Mouse (Mus musculus) megakaryocyte, embryonic 14.5 days (primary cell): ENCODE results near the gene Barhl1. TPM values are rescaled to one million over a fixed set of nuclear protein-coding genes. Genes with fewer than 3 reads are reported as not detected.

Source experiments
- H3K27me3 ChIP-seq: replicated peaks from 2 replicates; pipeline ENCODE3; 2012; ENCODE audit warnings: inconsistent platforms
- H3K36me3 ChIP-seq: replicated peaks from 2 replicates; pipeline ENCODE3; 2012; ENCODE audit warnings: low read length, inconsistent platforms, mixed read lengths
- H3K4me1 ChIP-seq: 2 replicates; pipeline ENCODE4 v1.6.1; 2012; ENCODE audit warnings: inconsistent platforms
- H3K4me3 ChIP-seq: replicated peaks from 2 replicates; pipeline ENCODE3; 2012; ENCODE audit warnings: moderate library complexity, mild to moderate bottlenecking, inconsistent platforms
- H3K9me3 ChIP-seq: 2 replicates; pipeline ENCODE4 v1.6.1; 2012; ENCODE audit warnings: inconsistent platforms
- FLI1 ChIP-seq: IDR thresholded peaks from 2 replicates; pipeline ENCODE4 v1.6.1; 2012; ENCODE audit warnings: low read length, inconsistent platforms, mixed read lengths
- GATA1 ChIP-seq: IDR thresholded peaks from 3 replicates; pipeline ENCODE4 v1.6.1; 2012; ENCODE audit warnings: mixed read lengths, low read length, inconsistent platforms, borderline replicate concordance
- polyA plus RNA-seq: library from polyadenylated mRNA; stranded (reverse); fragments of >175 nt; gene quantifications from 2 replicates; pipeline ENCODE4 v1.2.3, GENCODE M21; 2012; ENCODE audit warnings: low replicate concordance; ENCODE audit not compliant: insufficient read depth

Barhl1 gene
- polyA plus RNA-seq: not detected in 2 replicates

DNA sequence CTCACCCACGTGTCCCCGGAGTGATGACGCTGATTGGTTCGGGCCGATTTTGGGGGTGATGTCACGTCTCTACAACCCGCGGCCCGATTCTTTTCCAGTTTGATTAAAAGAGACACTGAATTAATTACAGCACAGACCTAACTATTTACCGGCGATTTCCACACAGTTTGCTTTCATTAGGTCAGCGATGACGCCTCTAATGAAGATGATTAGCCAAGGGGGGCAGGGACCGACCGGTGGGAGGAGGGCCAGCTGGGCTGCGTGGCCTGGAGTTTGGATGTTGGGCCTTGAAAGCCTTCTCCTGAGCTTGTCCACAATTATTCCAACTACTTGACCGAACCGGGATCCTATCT, at the start of gene Barhl1:
Gene Barhl1 (minus strand): TSS at position 156 of the 353 bp plus-strand sequence.
- H3K4me3 ChIP-seq: peak within 1 kb of the TSS; percentile 62
- peaks cover 94% of the 10 kb centered on the region for H3K27me3 ChIP-seq

DNA sequence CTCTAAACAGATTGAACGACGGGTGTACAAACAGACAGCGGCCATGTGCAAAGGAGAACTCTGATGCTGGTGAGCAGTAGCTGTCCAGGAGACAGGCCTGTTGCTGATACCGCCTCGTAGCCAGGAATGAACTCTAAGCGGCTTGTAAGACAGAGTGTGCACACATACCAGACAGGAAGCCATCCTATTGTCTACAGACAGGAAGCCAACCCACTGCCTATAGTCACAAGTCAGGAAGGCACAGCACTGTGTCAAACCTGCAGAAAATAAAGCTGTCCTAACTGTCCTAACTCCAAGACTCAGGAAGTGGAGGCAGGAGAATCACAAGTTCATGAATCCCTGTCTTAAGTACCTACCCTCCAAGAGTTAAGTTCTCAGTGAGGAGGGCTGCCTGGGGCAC, 47.1 kb upstream of the Barhl1 start:
- peaks cover 7% of the 10 kb centered on the region; the same call in 1 of the 2 replicates for H3K4me1 ChIP-seq
- TF ChIP-seq GATA1: no peak
- no peak for TF ChIP-seq FLI1

More for the DNA sequence above, at the start of gene Barhl1:
- H3K9me3 ChIP-seq: 0 out of 2 replicates have a peak, but pooled peaks cover 3% of the 10 kb centered on the region
- no peaks in the 10 kb centered on the region for H3K36me3 ChIP-seq
- H3K4me1 ChIP-seq: peaks cover 39% of the 10 kb centered on the region
- no peak for TF ChIP-seq GATA1
- TF ChIP-seq FLI1: no peak

DNA sequence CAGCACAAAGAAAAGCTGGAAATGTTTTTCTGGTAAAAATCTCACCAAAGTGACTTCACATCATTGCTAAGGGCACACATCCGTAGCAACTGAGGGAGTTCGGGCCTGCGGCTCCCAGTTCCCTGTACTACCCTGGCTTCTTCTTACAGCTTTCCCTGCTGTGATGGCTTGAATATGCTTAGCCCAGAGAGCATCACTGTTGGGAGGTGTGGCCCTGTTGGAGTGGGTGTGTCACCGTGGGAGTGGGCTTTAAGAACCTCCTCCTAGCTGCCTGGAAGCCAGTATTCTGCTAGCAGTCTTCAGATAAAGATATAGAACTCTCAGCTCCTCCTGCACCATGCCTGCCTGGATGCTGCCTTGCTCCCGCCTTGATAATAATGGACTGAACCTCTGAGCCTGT, 45.2 kb upstream of the Barhl1 start:
- no peak for TF ChIP-seq GATA1
- peaks cover 81% of the 10 kb centered on the region for H3K27me3 ChIP-seq
- H3K9me3 ChIP-seq: no peaks in the 10 kb centered on the region
- H3K36me3 ChIP-seq: no peaks in the 10 kb centered on the region
- no peak overlapping the region for H3K4me3 ChIP-seq
- peaks cover 7% of the 10 kb centered on the region; the same call in 1 of the 2 replicates for H3K4me1 ChIP-seq

More for the DNA sequence above, 47.1 kb upstream of the Barhl1 start:
- Histone ChIP-seq H3K4me3 (no peak overlapping the region), H3K27me3 (peaks cover 83% of the 10 kb centered on the region), H3K36me3 (no peaks in the 10 kb centered on the region), H3K9me3 (no peaks in the 10 kb centered on the region)

DNA sequence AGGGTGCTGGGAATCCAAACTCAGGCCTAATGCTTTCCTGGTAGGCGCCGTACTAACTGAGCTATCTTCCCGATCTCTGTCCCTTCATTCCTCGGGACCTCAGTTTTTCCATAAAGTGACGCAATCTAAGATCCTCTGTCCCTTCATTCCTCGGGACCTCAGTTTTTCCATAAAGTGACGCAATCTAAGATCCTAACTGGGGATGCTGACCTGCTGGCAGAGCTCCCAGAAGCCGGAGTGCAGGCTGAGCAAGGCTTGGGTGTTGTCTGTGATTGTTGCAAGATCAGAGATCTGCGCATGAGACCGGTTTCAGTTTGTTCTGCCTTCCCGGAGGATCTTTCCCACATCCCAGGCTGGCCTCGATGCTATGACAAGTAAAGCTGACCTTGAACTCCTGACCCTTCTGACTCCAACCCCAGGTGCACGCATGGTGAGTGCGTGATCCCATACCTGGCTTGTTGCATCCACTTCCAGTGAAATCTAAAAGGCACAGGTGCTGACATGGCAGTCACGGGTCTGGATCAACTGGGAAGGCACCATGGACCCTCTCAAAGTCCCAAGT, 44.6 kb upstream of the Barhl1 start:
- Histone ChIP-seq H3K4me3 (no peak overlapping the region), H3K4me1 (peaks cover 7% of the 10 kb centered on the region; the same call in 1 of the 2 replicates)
- no peak for TF ChIP-seq GATA1
- TF ChIP-seq FLI1: no peak

DNA sequence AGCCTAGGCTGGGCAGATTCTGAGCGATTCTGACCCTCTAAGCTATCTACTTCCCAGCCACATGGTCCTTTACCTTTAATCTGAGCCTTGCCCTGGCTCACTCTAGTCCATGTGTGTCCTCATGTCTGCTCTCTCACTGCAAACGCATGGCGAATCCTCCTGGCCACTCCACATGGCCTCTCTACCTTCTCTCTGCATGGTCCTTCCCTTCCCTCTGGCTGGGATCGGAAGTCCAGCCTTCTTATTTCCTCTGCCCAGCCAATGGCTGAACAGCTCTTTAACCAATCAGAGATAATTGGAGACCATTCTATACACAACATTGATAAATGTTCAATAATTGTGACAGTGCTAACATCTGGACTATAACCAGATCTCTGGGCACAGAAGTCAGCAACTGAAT, 40.4 kb upstream of the Barhl1 start:
- Histone ChIP-seq H3K27me3 (peaks cover 78% of the 10 kb centered on the region), H3K4me1 (no peaks in the 10 kb centered on the region), H3K36me3 (no peaks in the 10 kb centered on the region), H3K9me3 (no peaks in the 10 kb centered on the region), H3K4me3 (no peak overlapping the region)
- TF ChIP-seq FLI1 (no peak), GATA1 (no peak)

More for the DNA sequence above, 44.6 kb upstream of the Barhl1 start:
- no peaks in the 10 kb centered on the region for H3K36me3 ChIP-seq
- no peaks in the 10 kb centered on the region for H3K9me3 ChIP-seq
- peaks cover 81% of the 10 kb centered on the region for H3K27me3 ChIP-seq

DNA sequence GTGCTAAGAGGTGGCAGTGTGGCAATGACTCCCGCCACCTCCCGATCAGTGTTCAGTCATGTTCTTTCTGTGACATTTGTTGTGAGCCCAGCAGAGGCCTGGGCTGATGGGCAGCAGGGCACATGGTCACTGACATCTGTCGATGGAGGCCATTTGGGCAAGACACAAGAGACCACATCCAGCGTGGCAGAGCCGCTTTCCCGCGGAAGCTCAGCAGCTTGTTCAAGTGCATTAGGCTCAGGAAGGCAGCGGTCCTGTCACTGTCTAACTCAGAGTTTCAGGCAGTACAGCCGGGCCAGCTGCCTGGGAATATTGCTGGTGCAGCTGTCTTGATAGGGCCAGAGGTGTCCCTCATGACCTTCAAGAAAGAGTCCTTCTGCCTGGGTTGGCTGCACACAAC, 38.1 kb upstream of the Barhl1 start:
- TF ChIP-seq FLI1 (no peak), GATA1 (no peak)
- no peaks in the 10 kb centered on the region for H3K9me3 ChIP-seq
- peaks cover 78% of the 10 kb centered on the region for H3K27me3 ChIP-seq
- H3K4me3 ChIP-seq: no peak overlapping the region
- H3K4me1 ChIP-seq: no peaks in the 10 kb centered on the region
- no peaks in the 10 kb centered on the region for H3K36me3 ChIP-seq

DNA sequence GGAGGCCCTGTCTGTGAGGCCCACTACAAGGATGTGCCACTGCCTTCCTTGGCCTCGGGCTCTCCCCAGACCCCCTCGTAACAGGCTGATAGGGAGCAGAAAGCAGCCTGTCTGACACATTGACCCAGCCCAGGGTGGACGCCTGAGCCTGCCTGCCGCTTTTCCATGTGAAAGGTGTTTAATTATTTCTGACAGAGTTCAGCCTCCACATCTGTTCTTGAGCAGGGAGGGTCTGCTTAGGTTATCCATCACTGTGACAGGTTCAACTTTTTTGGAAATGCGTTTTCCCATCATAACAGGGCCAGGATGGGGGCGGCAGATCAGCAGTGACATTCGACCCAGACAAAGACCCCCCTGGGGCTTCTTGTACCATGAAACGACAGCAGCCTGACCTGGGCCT, 36.5 kb upstream of the Barhl1 start:
- H3K4me3 ChIP-seq: no peak overlapping the region
- H3K9me3 ChIP-seq: no peaks in the 10 kb centered on the region
- peaks cover 77% of the 10 kb centered on the region for H3K27me3 ChIP-seq
- no peaks in the 10 kb centered on the region for H3K4me1 ChIP-seq
- no peaks in the 10 kb centered on the region for H3K36me3 ChIP-seq
- TF ChIP-seq GATA1: no peak
- no peak for TF ChIP-seq FLI1

DNA sequence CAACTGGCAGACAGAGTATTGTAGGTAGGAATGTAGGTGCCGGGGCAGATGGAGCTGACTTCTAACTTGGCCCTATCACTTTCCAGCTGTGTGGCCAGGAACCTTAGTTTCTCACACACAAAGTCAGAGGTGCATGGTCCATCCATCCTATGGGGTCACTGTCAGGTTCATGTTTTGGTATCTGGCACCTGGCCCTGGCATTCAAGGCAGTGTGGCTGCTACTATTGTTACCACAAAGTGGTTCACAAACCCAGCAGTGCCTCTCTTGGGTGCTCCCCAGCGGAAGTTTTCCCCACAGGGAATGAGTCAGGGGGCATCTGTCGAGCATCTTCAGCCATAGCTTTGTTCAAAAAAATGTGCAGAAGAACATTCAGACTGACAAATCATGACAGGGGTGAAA, 29.8 kb upstream of the Barhl1 start:
- TF ChIP-seq FLI1 (no peak), GATA1 (no peak)

DNA sequence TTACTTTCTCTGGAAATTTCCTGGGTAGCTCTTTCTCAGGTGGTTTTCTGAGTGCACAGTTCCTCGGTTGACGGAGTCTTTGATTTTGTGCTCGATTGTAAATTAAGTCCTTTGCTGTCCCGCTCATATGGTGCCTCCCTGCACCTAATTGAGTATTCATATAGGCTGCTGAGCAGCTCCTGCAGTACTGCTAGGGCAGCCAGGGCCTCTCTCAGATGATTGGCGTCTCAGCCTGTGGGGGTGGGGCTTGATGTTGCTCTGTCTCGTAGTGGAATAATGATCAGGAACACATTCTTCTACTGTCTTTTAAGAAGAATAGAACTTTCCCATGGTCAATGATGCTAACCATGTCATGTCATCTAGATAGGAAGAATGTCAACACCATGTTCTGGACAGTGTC, 28.9 kb upstream of the Barhl1 start:
- Histone ChIP-seq H3K27me3 (peaks cover 72% of the 10 kb centered on the region), H3K4me1 (no peaks in the 10 kb centered on the region), H3K36me3 (no peaks in the 10 kb centered on the region), H3K4me3 (no peak overlapping the region), H3K9me3 (no peaks in the 10 kb centered on the region)
- no peak for TF ChIP-seq GATA1

More for the DNA sequence above, 29.8 kb upstream of the Barhl1 start:
- Histone ChIP-seq H3K9me3 (no peaks in the 10 kb centered on the region), H3K36me3 (no peaks in the 10 kb centered on the region), H3K4me1 (no peaks in the 10 kb centered on the region), H3K27me3 (peaks cover 70% of the 10 kb centered on the region), H3K4me3 (no peak overlapping the region)

DNA sequence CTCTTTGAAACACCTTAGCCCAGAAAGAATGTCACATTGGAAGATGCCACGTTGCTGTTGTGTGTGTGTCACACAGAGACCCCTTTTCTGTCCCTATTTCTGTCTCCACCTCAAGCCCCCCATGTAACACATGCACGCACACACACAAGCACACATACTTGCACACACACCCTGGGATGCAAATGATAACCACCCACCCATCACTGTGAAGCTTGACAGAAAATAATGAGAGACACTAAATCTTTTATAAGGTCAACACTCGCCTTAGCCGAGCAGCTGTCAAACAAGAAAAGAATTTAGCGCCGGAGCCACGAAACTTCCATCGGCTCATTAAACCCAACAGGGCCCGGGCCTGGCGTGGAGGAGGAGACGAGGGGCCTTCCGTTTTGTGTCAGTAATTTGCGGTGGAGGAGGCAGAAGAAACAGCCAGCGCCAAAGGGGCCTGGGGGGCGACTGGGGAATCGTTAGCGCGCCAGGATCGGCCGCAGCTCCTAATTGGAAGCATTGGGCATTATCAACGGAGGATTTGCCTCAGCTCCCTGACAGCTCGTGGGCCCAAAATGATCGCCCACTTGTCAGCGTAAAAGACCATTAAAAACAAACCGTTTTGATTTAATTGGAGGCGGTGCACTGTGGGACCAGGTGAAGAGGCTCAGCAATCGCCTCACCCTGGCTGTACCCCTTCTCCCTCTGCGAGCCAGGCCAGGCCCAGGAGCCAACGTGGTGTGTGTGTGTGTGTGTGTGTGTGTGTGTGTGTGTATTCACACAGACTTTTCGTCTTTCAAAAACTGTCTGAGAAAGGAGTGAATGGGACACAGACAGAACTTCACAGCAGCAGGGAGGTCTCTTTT, 27.4 kb upstream of the Barhl1 start:
- Histone ChIP-seq H3K4me3 (no peak overlapping the region), H3K9me3 (no peaks in the 10 kb centered on the region), H3K27me3 (peaks cover 78% of the 10 kb centered on the region), H3K36me3 (no peaks in the 10 kb centered on the region), H3K4me1 (peaks cover 9% of the 10 kb centered on the region)
- no peak for TF ChIP-seq FLI1
- no peak for TF ChIP-seq GATA1
